Mouse (Mus musculus): ENCODE measurements around the gene Olfr486. TPM values are rescaled to one million over a fixed set of nuclear protein-coding genes. Genes with fewer than 3 reads are reported as not detected.
"Not testable (repeated sequence)": the region's sequence is repeated elsewhere in the genome, so short reads cannot be mapped to it uniquely, and the experiment has no call there.

Olfr486 gene
- not detected for total RNA-seq (2022)

DNA sequence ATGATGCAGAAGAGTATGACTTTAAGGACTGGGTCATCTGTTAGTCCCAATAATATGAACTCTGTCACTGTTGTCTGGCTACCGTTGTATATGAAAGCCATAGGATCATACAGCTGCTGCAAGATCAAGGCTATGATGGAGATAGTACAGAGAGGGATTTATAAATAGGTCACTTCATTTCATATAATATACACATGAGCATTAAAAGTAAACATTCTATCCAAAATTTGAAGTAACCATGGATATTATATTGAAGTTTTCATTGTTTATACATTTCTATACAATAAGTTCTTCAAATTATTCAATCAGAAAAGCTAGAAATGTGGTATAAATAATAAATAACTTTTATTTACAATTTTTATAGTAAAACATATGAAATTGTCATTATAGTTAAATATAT, at the start of gene Olfr486:
Gene Olfr486, minus strand, starts transcription at position 101 of the 400 bp plus-strand sequence.
- not testable (repeated sequence) for DNase-seq

DNA sequence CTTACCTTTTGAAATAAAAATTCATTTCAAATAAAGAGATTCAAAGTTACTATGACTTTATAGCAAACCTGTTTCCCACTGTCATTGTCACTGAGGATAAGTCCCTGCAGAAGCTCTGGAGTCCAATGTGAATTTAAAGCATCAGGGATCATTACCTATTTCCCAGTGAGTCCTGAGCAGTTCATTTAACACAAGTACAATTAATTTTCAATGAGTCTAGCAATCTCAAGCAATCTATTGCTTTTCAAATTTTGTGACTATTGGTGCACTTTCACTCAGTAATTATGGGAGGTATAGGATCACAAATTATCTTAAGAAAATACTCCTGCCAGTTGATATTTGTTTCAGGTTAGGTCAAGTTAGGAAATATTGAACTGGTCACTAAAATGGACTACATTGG, 42.0 kb upstream of the Olfr486 start, which contains the start of gene Olfr487:
Gene Olfr487, minus strand, starts transcription at position 101 of the 400 bp plus-strand sequence.
- DNase-seq: not testable (repeated sequence)

DNA sequence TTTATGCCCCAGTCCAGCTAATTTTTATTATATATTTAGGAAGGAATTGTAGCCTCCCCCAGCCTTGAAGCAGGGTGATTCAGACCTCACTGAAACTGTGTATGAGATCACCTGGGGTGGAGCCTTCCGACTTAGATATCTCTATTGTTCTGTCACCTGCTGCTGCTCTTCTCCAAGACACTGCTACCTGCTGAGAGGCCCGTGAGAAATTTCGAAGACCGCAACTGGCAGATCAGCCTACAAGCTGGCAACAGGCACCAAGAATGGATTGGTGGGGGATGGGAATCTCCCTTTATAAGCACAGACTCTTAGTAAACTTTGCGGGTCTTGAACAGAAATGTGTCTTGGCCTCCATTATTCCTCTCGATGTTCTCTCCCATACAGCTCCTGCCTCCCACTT, 24.4 kb upstream of the Olfr486 start:
- DNase-seq: no peak

DNA sequence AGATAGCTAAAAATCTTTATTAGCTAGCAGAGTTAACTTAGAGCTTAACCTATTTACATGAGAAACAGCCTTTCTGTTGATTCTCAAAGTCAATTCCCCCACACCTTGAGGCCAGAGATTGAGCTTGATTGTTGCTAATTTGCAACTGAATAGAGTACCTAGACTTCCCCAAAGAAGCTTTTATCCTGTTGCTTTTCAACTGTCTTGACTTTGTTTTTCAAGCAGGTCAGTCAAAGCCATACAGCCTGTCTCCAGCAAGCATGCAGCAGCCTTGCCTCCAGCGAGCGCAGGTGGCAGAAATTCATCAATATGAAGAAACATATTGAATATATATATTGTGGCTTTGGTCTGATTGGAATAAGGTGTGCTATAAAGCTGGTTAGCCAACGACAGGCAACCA, 23.8 kb upstream of the Olfr486 start:
- DNase-seq: not testable (repeated sequence)

DNA sequence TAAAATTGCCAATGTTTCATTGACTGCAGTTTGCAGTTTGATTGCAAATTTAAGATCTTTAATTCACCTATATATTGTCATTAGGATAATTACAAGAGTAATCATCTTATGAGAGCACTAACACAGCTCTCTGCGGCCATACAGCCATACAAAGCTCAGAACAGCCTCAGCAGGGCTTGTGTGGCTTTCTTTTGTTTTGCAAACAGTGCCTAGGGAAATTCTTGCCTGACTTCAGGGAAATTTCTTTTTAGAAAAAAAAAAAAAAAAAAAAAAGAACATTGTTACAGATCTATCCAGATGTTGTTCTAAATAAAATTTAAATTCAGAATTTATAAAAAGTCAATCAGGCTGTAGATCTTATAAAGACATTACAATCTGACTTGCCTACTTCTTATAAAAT, 20.2 kb upstream of the Olfr486 start:
- not testable (repeated sequence) for DNase-seq

DNA sequence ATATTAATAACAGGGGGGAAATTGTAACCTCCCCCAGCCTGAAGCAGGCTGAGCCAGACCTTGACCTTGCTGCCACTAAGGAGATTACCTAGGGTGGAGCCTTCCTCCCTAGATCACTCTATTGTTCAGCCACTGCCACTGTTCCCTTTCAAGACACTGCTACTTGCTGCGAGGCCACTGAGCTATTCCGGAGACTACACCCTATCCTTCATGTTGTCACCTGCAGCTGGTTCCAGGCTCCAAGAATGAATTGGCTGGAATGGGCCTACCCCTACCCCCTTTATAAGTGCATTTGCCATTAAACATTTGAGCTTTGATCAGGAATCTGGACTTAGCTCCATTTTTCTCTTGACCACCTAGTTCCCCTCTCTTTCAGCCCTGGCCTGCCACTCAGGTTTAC, 18.7 kb upstream of the Olfr486 start:
- DNase-seq: not testable (repeated sequence)

DNA sequence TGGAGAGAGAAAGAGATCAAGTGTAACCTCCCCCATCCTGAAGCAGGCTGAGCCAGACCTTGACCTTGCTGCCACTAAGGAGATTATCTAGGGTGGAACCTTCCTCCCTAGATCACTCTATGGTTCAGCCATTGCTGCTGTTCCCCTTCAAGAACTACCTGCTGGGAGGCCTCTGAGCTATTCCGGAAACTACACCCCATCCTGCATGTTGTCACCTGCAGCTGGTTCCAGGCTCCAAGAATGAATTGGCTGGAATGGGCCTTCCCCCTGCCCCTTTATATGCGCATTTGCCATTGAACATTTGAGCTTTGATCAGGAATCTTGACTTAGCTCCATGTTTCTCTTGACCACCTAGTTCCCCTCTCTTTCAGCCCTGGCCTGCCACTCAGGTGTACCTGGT, 12.7 kb upstream of the Olfr486 start:
- DNase-seq: not testable (repeated sequence)

DNA sequence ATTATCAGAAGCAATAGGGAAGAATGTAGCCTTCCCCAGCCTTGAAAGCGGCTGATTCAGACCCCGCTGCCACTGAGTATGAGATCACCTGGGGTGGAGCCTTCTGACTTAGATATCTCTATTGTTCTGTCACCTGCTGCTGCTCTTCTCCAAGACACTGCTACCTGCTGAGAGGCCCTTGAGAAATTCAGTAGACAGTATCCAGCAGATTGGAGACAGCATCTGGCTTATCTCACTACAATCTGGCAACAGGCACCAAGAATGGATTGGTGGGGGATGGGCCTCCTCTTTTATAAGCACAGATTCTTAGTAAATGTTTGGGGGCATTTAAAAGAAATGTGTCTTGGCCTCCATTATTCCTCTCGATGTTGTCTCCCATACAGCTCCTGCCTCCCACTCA, 11.9 kb upstream of the Olfr486 start:
- not testable (repeated sequence) for DNase-seq

DNA sequence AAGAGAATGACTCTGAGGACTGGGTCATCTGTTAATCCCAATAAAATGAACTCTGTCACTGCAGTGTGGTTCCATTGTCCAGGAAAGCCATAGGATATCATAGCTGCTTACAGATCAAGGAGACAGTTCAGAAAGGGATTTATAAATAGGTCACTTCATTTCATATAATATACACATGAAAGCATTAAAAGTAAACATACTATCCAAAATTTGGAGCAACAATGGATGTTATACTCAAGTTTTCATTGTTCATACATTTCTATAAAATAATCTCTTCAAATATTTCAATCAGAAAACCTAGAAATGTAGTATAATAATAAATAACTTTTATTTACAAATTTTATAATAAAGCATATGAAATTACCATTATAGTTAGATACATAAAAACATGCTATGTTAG, 12.8 kb downstream of the Olfr486 start, which contains the start of gene Olfr485:
Gene Olfr485, minus strand, starts transcription at position 101 of the 400 bp plus-strand sequence.
- no peak for DNase-seq

DNA sequence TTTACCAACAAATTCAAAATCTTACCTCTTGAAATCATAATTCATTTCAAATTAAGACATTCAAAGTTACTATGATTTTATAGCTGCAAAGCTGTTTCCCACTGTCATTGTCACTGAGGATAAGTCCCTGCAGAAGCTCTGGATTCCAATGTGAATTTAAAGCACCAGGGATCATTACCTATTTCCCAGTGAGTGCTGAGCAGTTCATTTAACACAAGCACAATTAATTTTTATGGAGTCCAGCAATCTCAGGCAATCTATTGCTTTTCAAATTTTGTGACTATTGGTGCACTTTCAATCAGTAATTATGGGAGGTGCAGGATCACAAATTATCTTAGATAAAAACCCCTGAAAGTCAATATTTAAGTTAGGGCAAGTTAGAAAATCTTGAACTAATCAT, 45.2 kb downstream of the Olfr486 start, which contains the start of gene Olfr484:
Gene Olfr484, minus strand, starts transcription at position 101 of the 400 bp plus-strand sequence.
- DNase-seq: no peak

Other genes starting within 250 kb of the Olfr486 start
- gene Olfr473, start 242.3 kb downstream of the Olfr486 start, total RNA-seq (2022): not detected
- gene Olfr474, start 218.1 kb downstream of the Olfr486 start, total RNA-seq (2022): not detected
- gene Olfr476, start 207.9 kb downstream of the Olfr486 start, total RNA-seq (2022): not detected
- under 1 TPM in 1 of 4 experiments, not detected in 3; 0.12 TPM for gene Olfr477, start 186.0 kb downstream of the Olfr486 start, total RNA-seq (2022)
- not detected for gene Olfr478, start 138.8 kb downstream of the Olfr486 start, total RNA-seq (2022)
- gene Olfr479, start 122.0 kb downstream of the Olfr486 start, total RNA-seq (2022): not detected
- not detected for gene Olfr480, start 105.4 kb downstream of the Olfr486 start, total RNA-seq (2022)
- gene Olfr481, start 92.9 kb downstream of the Olfr486 start, total RNA-seq (2022): not detected
- gene Olfr482, start 75.2 kb downstream of the Olfr486 start, total RNA-seq (2022): 1 to 10 TPM; 1.2 to 1.8 (median 1.7) TPM
- gene Olfr483, start 71.9 kb downstream of the Olfr486 start, total RNA-seq (2022): not detected
- gene Olfr484, start 45.3 kb downstream of the Olfr486 start, total RNA-seq (2022): not detected
- not detected for gene Olfr485, start 12.9 kb downstream of the Olfr486 start, total RNA-seq (2022)
- gene Olfr487, start 41.9 kb upstream of the Olfr486 start, total RNA-seq (2022): not detected
- gene Olfr488, start 85.6 kb upstream of the Olfr486 start, total RNA-seq (2022): not detected
- gene Olfr490, start 116.2 kb upstream of the Olfr486 start, total RNA-seq (2022): not detected
- gene Olfr491, start 140.7 kb upstream of the Olfr486 start, total RNA-seq (2022): not detected
- gene Olfr492, start 150.9 kb upstream of the Olfr486 start, total RNA-seq (2022): not detected
- gene Olfr493, start 174.2 kb upstream of the Olfr486 start, total RNA-seq (2022): not detected
- gene Olfr494, start 192.6 kb upstream of the Olfr486 start, total RNA-seq (2022): not detected
- not detected for gene Olfr495, start 220.4 kb upstream of the Olfr486 start, total RNA-seq (2022)
- gene Olfr497, start 247.7 kb upstream of the Olfr486 start, total RNA-seq (2022): not detected